15 mouse cellular contexts compared by ENCODE assay signal in genomic region chr6:121177118-121177708, GRCm38 (mm10). TPM values are rescaled to one million over a fixed set of nuclear protein-coding genes. Genes with fewer than 3 reads are reported as not detected.
DNase-seq lines count a peak whose midpoint lies in the region; ATAC-seq and TF ChIP-seq lines count a peak whose summit lies in the region.
"Had no signal": no experiment of that assay in that cellular context is flagged by ENCODE, and none has a peak within 500 bp of the region (broad histone marks: within the 10 kb centered on the region; RNA-seq: fewer than 3 reads in every experiment).

No protein-coding gene starts in this region.

- H3K9ac ChIP-seq in hindbrain, embryonic 13.5 days: no peak overlapping the region
- H3K9ac ChIP-seq in liver, embryonic 12.5 days: no peak overlapping the region
- H3K9ac ChIP-seq in liver, postnatal 0 days (replicated peaks): no peak overlapping the region
- H3K9ac ChIP-seq: forebrain, postnatal 0 days; neural tube, embryonic 13.5 days had no signal

- H3K36me3 ChIP-seq in hindbrain, embryonic 13.5 days: no peaks in the 10 kb centered on the region
- no peaks in the 10 kb centered on the region for H3K36me3 ChIP-seq in hindbrain, embryonic 10.5 days
- H3K36me3 ChIP-seq in liver, embryonic 12.5 days: no peaks in the 10 kb centered on the region
- no peaks in the 10 kb centered on the region for H3K36me3 ChIP-seq in liver, postnatal 0 days (replicated peaks; ENCODE audit: insufficient read depth, low read length)
- H3K36me3 ChIP-seq: neural tube, embryonic 13.5 days had no signal

- no peaks in the 10 kb centered on the region for H3K9me3 ChIP-seq in hindbrain, embryonic 13.5 days
- no peaks in the 10 kb centered on the region for H3K9me3 ChIP-seq in hindbrain, embryonic 10.5 days
- no peaks in the 10 kb centered on the region for H3K9me3 ChIP-seq in liver, embryonic 12.5 days (replicated peaks)
- H3K9me3 ChIP-seq in liver, postnatal 0 days (ENCODE audit: low read length): no peaks in the 10 kb centered on the region
- H3K9me3 ChIP-seq: neural tube, embryonic 13.5 days had no signal

- no peak for TF ChIP-seq CTCF in liver, postnatal 0 days (IDR thresholded peaks at IDR 0.05; ENCODE audit: low read depth)

- 0 out of 2 replicates have a peak, but pooled peaks cover 6% of the 10 kb centered on the region for H3K27me3 ChIP-seq in hindbrain, embryonic 13.5 days
- H3K27me3 ChIP-seq in hindbrain, embryonic 10.5 days (ENCODE audit: insufficient read depth, poor library complexity, severe bottlenecking): no peaks in the 10 kb centered on the region
- peaks cover 19% of the 10 kb centered on the region for H3K27me3 ChIP-seq in liver, embryonic 12.5 days (replicated peaks)
- H3K27me3 ChIP-seq in liver, postnatal 0 days (ENCODE audit: insufficient read depth, low read length): no peaks in the 10 kb centered on the region
- H3K27me3 ChIP-seq: neural tube, embryonic 13.5 days had no signal

- peaks cover 9% of the 10 kb centered on the region for H3K4me1 ChIP-seq in hindbrain, embryonic 13.5 days (replicated peaks)
- peaks cover 13% of the 10 kb centered on the region for H3K4me1 ChIP-seq in hindbrain, embryonic 10.5 days (replicated peaks)
- peaks cover 13% of the 10 kb centered on the region for H3K4me1 ChIP-seq in liver, embryonic 12.5 days
- 0 out of 2 replicates have a peak, but pooled peaks cover 4% of the 10 kb centered on the region for H3K4me1 ChIP-seq in liver, postnatal 0 days (ENCODE audit: insufficient read depth)

- no peak overlapping the region for H3K27ac ChIP-seq in hindbrain, embryonic 13.5 days
- no peak overlapping the region for H3K27ac ChIP-seq in hindbrain, embryonic 10.5 days
- no peak overlapping the region for H3K27ac ChIP-seq in liver, embryonic 12.5 days
- H3K27ac ChIP-seq in liver, postnatal 0 days (ENCODE audit: low read depth): no peak overlapping the region
- H3K27ac ChIP-seq: layer of hippocampus, adult 2 months; neural tube, embryonic 13.5 days had no signal

- 88% methylated on average over 7 of the region's 7 CpGs for WGBS in hindbrain, embryonic 13.5 days
- 88% methylated on average over 7 of the region's 7 CpGs for WGBS in hindbrain, embryonic 10.5 days
- WGBS in liver, embryonic 12.5 days (ENCODE audit: insufficient replicate concordance): 67% methylated on average over 7 of the region's 7 CpGs
- WGBS in liver, postnatal 0 days (ENCODE audit: insufficient replicate concordance): 82% methylated on average over 7 of the region's 7 CpGs
- WGBS in large intestine, adult 2 months: 31% methylated on average over 7 of the region's 7 CpGs

- no peak for TF ChIP-seq EP300 in liver, postnatal 0 days (IDR thresholded peaks at IDR 0.05; ENCODE audit: low read depth)

- no peak for DNase-seq in hindbrain, embryonic 10.5 days (ENCODE audit: low spot score)
- no peak for DNase-seq in liver, postnatal 0 days
- DNase-seq in large intestine, adult 2 months (ENCODE audit: low read depth, low spot score): peak; percentile 85
- no peak for DNase-seq in urinary bladder, postnatal 36 days (ENCODE audit: low spot score in 2 of 2)
- DNase-seq in thymus, postnatal 36 days: no peak
- DNase-seq: cerebellum, adult 2 months; forebrain, postnatal 0 days; gastrocnemius, postnatal 25 days had no signal

- 0 out of 2 replicates have a peak, but pooled peaks have one; percentile 11 for ATAC-seq in hindbrain, embryonic 13.5 days (ENCODE audit: low FRiP score)
- 0 out of 2 replicates have a peak, but pooled peaks have one; percentile 17 for ATAC-seq in liver, embryonic 12.5 days
- ATAC-seq in liver, postnatal 0 days: no peak
- no peak for ATAC-seq in inflammation-experienced regulatory T-cells, adult 6 months
- ATAC-seq: activated CD4-positive, CD25-positive, alpha-beta regulatory T cell, adult 4 months had no signal

- no peak overlapping the region for H3K4me3 ChIP-seq in hindbrain, embryonic 13.5 days
- no peak overlapping the region for H3K4me3 ChIP-seq in hindbrain, embryonic 10.5 days
- no peak overlapping the region for H3K4me3 ChIP-seq in liver, embryonic 12.5 days
- no peak overlapping the region for H3K4me3 ChIP-seq in liver, postnatal 0 days (ENCODE audit: low read depth, low read length)
- H3K4me3 ChIP-seq: layer of hippocampus, adult 2 months; neural tube, embryonic 13.5 days had no signal

- no peak overlapping the region for H3K4me2 ChIP-seq in hindbrain, embryonic 13.5 days
- no peak overlapping the region for H3K4me2 ChIP-seq in liver, embryonic 12.5 days
- no peak overlapping the region for H3K4me2 ChIP-seq in liver, postnatal 0 days (ENCODE audit: low read depth, low read length)
- H3K4me2 ChIP-seq: heart, embryonic 11.5 days; neural tube, embryonic 13.5 days had no signal

RNA-seq across cellular contexts. Expression of gene Pex26, which starts 6.3 kb away (rescaled TPM):
- polyA plus RNA-seq in hindbrain, embryonic 13.5 days (2015; fragmentation: Nextera tagmentation; extraction: Ambion mirVana): 13.9 and 14.7 TPM in 2 replicates
- polyA plus RNA-seq in hindbrain, embryonic 10.5 days (2016; fragmentation: Nextera tagmentation; extraction: Ambion mirVana): 9.2 and 10.1 TPM in 2 replicates
- 5.3 and 5.5 TPM in 2 replicates for polyA plus RNA-seq in liver, embryonic 12.5 days (2016; fragmentation: Nextera tagmentation; extraction: Ambion mirVana)
- 3.9 and 4.2 TPM in 2 replicates for polyA plus RNA-seq in liver, postnatal 0 days (2015; fragmentation: Nextera tagmentation; extraction: Ambion mirVana)
- 16.1 and 17.3 TPM in 2 replicates for polyA plus RNA-seq in large intestine, adult 2 months (2012; rRNA removed)
- 1 to 10 TPM; 2.2 to 2.5 (median 2.4) TPM for polyA plus RNA-seq in inflammation-experienced regulatory T-cells, adult 6 months (2017; shearing (Covaris generic))

RNA-seq across cellular contexts. Expression of gene Tuba8, which starts 33.3 kb away (rescaled TPM):
- 0.39 and 0.40 TPM in 2 replicates for polyA plus RNA-seq in hindbrain, embryonic 13.5 days (2015; fragmentation: Nextera tagmentation; extraction: Ambion mirVana)
- polyA plus RNA-seq in hindbrain, embryonic 10.5 days (2016; fragmentation: Nextera tagmentation; extraction: Ambion mirVana): 0.30 and 0.41 TPM in 2 replicates
- polyA plus RNA-seq in liver, embryonic 12.5 days (2016; fragmentation: Nextera tagmentation; extraction: Ambion mirVana): 7.2 and 8.4 TPM in 2 replicates
- polyA plus RNA-seq in liver, postnatal 0 days (2015; fragmentation: Nextera tagmentation; extraction: Ambion mirVana): 6.5 and 6.7 TPM in 2 replicates
- 0.20 and 0.30 TPM in 2 replicates for polyA plus RNA-seq in large intestine, adult 2 months (2012; rRNA removed)
- polyA plus RNA-seq in inflammation-experienced regulatory T-cells, adult 6 months (2017; shearing (Covaris generic)): under 1 TPM; 0.21 to 0.40 (median 0.32) TPM

RNA-seq across cellular contexts. Expression of gene Mical3, which starts 46.4 kb away (rescaled TPM):
- polyA plus RNA-seq in hindbrain, embryonic 13.5 days (2015; fragmentation: Nextera tagmentation; extraction: Ambion mirVana): 33.8 and 34.5 TPM in 2 replicates
- polyA plus RNA-seq in hindbrain, embryonic 10.5 days (2016; fragmentation: Nextera tagmentation; extraction: Ambion mirVana): 10.3 and 11.8 TPM in 2 replicates
- 12.8 and 13.7 TPM in 2 replicates for polyA plus RNA-seq in liver, embryonic 12.5 days (2016; fragmentation: Nextera tagmentation; extraction: Ambion mirVana)
- polyA plus RNA-seq in liver, postnatal 0 days (2015; fragmentation: Nextera tagmentation; extraction: Ambion mirVana): 4.0 and 4.5 TPM in 2 replicates
- polyA plus RNA-seq in large intestine, adult 2 months (2012; rRNA removed): 8.1 and 10.2 TPM in 2 replicates
- polyA plus RNA-seq in inflammation-experienced regulatory T-cells, adult 6 months (2017; shearing (Covaris generic)): 10 to 100 TPM in 1 of 3 experiments, 1 to 10 TPM in 2; 2.8 to 13.9 (median 8.0) TPM

Comparison
In these comparisons a context has a peak if more than half of its experiments do, and no peak if none do; other contexts are left out.
1. ATAC-seq: peak in hindbrain, embryonic 13.5 days (single experiment) and liver, embryonic 12.5 days (single experiment); none in liver, postnatal 0 days (single experiment) and inflammation-experienced regulatory T-cells, adult 6 months (single experiment).